Mouse (Mus musculus): ENCODE data around the gene Gdpd4.

Gdpd4 gene

DNA sequence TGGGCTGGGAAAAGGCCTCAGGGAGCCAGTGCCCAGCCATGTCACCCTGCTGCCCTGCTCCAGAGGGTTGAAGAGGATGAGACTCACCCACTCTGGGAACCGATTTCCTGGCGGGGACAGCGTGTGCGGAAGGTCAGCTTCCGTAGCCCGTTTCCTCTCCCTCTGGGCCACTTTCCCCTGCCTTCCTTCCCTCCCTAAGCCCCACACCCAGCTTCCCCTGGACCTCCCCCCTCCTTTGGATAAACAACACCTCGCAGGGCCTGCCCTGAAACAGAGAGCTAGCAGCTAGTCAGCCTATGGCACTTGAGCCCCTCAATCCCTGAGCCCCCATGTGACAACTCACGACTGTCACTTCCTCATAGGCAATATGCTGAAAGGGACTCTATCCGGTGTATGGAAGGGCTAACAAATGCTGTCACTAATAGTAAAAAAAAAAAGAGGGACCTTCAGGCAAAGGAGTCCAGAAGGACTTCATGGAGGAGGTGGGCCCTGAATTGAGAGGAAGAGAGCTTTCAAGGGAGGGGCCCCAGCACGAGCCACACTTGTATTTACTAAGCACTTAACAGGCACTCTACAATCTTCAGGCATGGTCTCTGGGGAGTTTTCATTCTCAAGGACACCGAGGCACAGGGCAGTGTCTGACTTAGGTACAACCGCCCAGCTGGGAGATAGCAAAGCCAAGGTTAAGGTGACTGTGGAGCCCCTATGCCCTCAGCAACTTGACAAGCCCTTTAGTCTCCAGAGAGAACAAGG lies 165.0 kb downstream of the Gdpd4 start:
- no peak for DNase-seq (ENCODE audit: low spot score in 2 of 2)

- no peak for DNase-seq (ENCODE audit: low spot score in 2 of 2)
Measured at GRCm38 (mm10) chr7:98085314-98085713, 165.6 kb downstream of the Gdpd4 start.

DNA sequence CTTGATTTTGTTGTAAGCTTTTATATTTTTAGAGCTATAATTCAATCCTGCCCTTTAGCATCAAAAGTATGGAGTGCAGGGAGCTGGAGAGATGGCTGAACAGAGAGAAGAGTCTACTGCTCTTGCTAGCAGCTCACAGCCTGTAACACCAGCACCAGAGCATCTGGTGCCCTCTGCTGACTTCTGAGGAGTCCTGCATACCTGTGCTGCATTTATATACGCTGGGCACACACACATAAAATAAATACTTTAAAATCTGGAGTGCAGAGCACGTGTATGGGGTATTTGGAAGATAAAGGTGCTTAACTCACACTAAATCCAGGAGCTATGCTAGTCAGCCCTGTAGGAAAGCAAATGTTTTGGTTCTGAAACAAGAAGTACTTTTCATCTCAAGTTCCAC lies 166.6 kb downstream of the Gdpd4 start:
- no peak for DNase-seq (ENCODE audit: low spot score in 2 of 2)

DNA sequence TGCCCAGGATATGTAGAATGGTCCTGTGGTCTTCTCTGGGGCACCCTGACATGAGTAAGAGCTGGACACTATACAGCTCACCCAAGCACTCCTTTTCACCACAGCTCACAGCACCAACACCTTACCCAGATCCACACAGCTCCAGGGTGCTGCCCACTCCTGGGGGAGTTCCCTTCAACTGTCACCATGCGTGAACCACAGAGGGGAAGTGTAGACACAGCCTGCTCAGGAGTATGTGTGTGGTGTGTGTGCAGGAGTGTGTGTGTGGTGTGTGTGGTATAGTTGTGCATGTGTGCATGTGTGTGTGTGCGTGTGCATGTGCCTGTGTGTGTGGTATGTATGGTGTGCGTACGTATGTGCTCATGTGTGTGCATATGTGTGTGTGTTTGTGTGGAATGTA lies 176.1 kb downstream of the Gdpd4 start:
- no peak for DNase-seq (ENCODE audit: low spot score in 2 of 2)

- DNase-seq (ENCODE audit: low spot score in 2 of 2), result no peak
Measured at GRCm38 (mm10) chr7:98097557-98097956, 177.8 kb downstream of the Gdpd4 start.

Measured in right cerebral cortex, postnatal 36 days (tissue).